Mouse (Mus musculus): ENCODE measurements at regions not wholly inside any gene's neighbourhood (a gene's known extent, or its start where the extent isn't known, plus 50 kb on each side); places are given as distances from the start of the nearest gene placed in this dataset.

DNA sequence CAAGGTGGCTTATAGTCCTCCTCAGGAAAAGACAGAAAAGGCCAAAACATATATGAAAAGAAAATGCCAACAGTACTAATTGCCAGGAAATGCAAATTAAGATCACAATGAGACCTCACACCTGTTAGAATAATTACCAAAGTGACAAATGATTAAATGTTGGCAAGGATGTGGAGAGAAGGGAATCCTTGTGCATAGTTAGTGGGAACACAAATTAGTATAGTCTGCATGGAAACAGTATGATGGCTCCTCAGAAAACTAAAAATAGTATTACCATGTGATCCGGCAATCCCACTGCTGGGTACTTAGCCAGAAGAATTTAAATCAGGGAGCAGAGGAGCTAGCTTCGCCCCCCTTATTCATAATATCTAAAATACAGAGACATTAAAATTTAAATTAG is 170.3 kb upstream of the Grm3 start:
- Histone ChIP-seq H3K4me1 (ENCODE audit: control insufficient read depth, insufficient read depth) (no peaks in the 10 kb centered on the region), H3K9ac (replicated peaks; ENCODE audit: low read depth, low read length) (no peak overlapping the region), H3K9me3 (replicated peaks; ENCODE audit: control insufficient read depth, low read length) (no peaks in the 10 kb centered on the region), H3K27ac (ENCODE audit: low read depth) (no peak overlapping the region), H3K27me3 (ENCODE audit: control insufficient read depth, insufficient read depth, low read length) (no peaks in the 10 kb centered on the region), H3K36me3 (replicated peaks; ENCODE audit: control insufficient read depth, insufficient read depth, low read length) (no peaks in the 10 kb centered on the region), H3K4me3 (ENCODE audit: low read depth, low read length) (no peak overlapping the region), H3K4me2 (ENCODE audit: low read depth, low read length) (no peak overlapping the region)
- WGBS = 61% methylated on average over 2 of the region's 2 CpGs
- DNase-seq (ENCODE audit: low spot score) (no peak), ATAC-seq (ENCODE audit: insufficient read depth, low read depth) (no peak)
- TF ChIP-seq EP300 (IDR thresholded peaks at IDR 0.05; ENCODE audit: low read depth) (no peak), CTCF (IDR thresholded peaks at IDR 0.05; ENCODE audit: low read depth) (no peak)

DNA sequence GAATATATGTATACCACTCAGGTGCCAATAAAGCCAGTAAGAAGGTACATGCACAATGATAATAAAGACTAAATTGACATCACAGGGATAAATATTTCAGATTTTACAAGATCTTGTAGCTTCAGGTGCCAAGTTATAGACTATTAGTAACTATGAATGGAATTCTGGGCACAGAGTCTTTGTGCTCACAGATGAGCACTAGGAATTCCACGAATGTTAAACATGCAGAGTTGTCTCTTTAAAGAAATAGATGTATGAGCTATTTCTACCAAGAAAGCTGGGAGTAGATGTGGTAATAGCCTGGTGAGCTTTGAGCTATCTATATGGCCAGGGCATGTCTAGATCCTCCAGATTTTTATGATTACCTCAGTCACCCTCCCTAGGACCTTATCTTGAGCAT is 153.1 kb upstream of the Grm3 start:
- Histone ChIP-seq H3K36me3 (replicated peaks; ENCODE audit: control insufficient read depth, insufficient read depth, low read length) (no peaks in the 10 kb centered on the region), H3K4me1 (ENCODE audit: control insufficient read depth, insufficient read depth) (no peaks in the 10 kb centered on the region), H3K9ac (replicated peaks; ENCODE audit: low read depth, low read length) (no peak overlapping the region), H3K27me3 (ENCODE audit: control insufficient read depth, insufficient read depth, low read length) (no peaks in the 10 kb centered on the region), H3K4me3 (ENCODE audit: low read depth, low read length) (no peak overlapping the region), H3K4me2 (ENCODE audit: low read depth, low read length) (no peak overlapping the region), H3K9me3 (replicated peaks; ENCODE audit: control insufficient read depth, low read length) (no peaks in the 10 kb centered on the region), H3K27ac (ENCODE audit: low read depth) (no peak overlapping the region)
- ATAC-seq (ENCODE audit: insufficient read depth, low read depth) = no peak
- 46% methylated on average over 1 of the region's 1 CpGs for WGBS
- TF ChIP-seq EP300 (IDR thresholded peaks at IDR 0.05; ENCODE audit: low read depth) = no peak
- no peak for TF ChIP-seq CTCF (IDR thresholded peaks at IDR 0.05; ENCODE audit: low read depth)
- no peak for DNase-seq (ENCODE audit: low spot score)

- Histone ChIP-seq H3K27ac (ENCODE audit: low read depth) (no peak overlapping the region), H3K4me2 (ENCODE audit: low read depth, low read length) (no peak overlapping the region), H3K9ac (replicated peaks; ENCODE audit: low read depth, low read length) (no peak overlapping the region), H3K27me3 (ENCODE audit: control insufficient read depth, insufficient read depth, low read length) (no peaks in the 10 kb centered on the region), H3K4me3 (ENCODE audit: low read depth, low read length) (no peak overlapping the region), H3K9me3 (replicated peaks; ENCODE audit: control insufficient read depth, low read length) (no peaks in the 10 kb centered on the region), H3K36me3 (replicated peaks; ENCODE audit: control insufficient read depth, insufficient read depth, low read length) (no peaks in the 10 kb centered on the region), H3K4me1 (ENCODE audit: control insufficient read depth, insufficient read depth) (no peaks in the 10 kb centered on the region)
- ATAC-seq (ENCODE audit: insufficient read depth, low read depth) (no peak), DNase-seq (ENCODE audit: low spot score) (no peak)
- WGBS = 74% methylated on average over 4 of the region's 4 CpGs
- TF ChIP-seq CTCF (IDR thresholded peaks at IDR 0.05; ENCODE audit: low read depth) = no peak
- TF ChIP-seq EP300 (IDR thresholded peaks at IDR 0.05; ENCODE audit: low read depth) = no peak
Observed at GRCm38 (mm10) chr5:9869091-9869490, 144.1 kb upstream of the Grm3 start.

GRCm38 (mm10) chr5:9829750-9830149 is 104.8 kb upstream of the Grm3 start:
- Histone ChIP-seq H3K36me3 (replicated peaks; ENCODE audit: control insufficient read depth, insufficient read depth, low read length) (no peaks in the 10 kb centered on the region), H3K4me2 (ENCODE audit: low read depth, low read length) (no peak overlapping the region), H3K4me1 (ENCODE audit: control insufficient read depth, insufficient read depth) (no peaks in the 10 kb centered on the region), H3K9me3 (replicated peaks; ENCODE audit: control insufficient read depth, low read length) (no peaks in the 10 kb centered on the region), H3K9ac (replicated peaks; ENCODE audit: low read depth, low read length) (no peak overlapping the region), H3K4me3 (ENCODE audit: low read depth, low read length) (no peak overlapping the region), H3K27me3 (ENCODE audit: control insufficient read depth, insufficient read depth, low read length) (no peaks in the 10 kb centered on the region), H3K27ac (ENCODE audit: low read depth) (no peak overlapping the region)
- no peak for ATAC-seq (ENCODE audit: insufficient read depth, low read depth)
- TF ChIP-seq EP300 (IDR thresholded peaks at IDR 0.05; ENCODE audit: low read depth) = no peak
- TF ChIP-seq CTCF (IDR thresholded peaks at IDR 0.05; ENCODE audit: low read depth) = no peak
- 59% methylated on average over 1 of the region's 1 CpGs for WGBS
- no peak for DNase-seq (ENCODE audit: low spot score)

GRCm38 (mm10) chr5:9801707-9802106 is 76.7 kb upstream of the Grm3 start:
- H3K4me2 ChIP-seq (ENCODE audit: low read depth, low read length) = no peak overlapping the region
- H3K9ac ChIP-seq (replicated peaks; ENCODE audit: low read depth, low read length) = no peak overlapping the region
- H3K4me3 ChIP-seq (ENCODE audit: low read depth, low read length) = no peak overlapping the region
- H3K4me1 ChIP-seq (ENCODE audit: control insufficient read depth, insufficient read depth) = no peaks in the 10 kb centered on the region
- ATAC-seq (ENCODE audit: insufficient read depth, low read depth) (no peak), DNase-seq (ENCODE audit: low spot score) (peak; percentile 8)
- H3K36me3 ChIP-seq (replicated peaks; ENCODE audit: control insufficient read depth, insufficient read depth, low read length) = no peaks in the 10 kb centered on the region
- no peaks in the 10 kb centered on the region for H3K27me3 ChIP-seq (ENCODE audit: control insufficient read depth, insufficient read depth, low read length)
- no peak overlapping the region for H3K27ac ChIP-seq (ENCODE audit: low read depth)
- no peaks in the 10 kb centered on the region for H3K9me3 ChIP-seq (replicated peaks; ENCODE audit: control insufficient read depth, low read length)
- no peak for TF ChIP-seq EP300 (IDR thresholded peaks at IDR 0.05; ENCODE audit: low read depth)

DNA sequence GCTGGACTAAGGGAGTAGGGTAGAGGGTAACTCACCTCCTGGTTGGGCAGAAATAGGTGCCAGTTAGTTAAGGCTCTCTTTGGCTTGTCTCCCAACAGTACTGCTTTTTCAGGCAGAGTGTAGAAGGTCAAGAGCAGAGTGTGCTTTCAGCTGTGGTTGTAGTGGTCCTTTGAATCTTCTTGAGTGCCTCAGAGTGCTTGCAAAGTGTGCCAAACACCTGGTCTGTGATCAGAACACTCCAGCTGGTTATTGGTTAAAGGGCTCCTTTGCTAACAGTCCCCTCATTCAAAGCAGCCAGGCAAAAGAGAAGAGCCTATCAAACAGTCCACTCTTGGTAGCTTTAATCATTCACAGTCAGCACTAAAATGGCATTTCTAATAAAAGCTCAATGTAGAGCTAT is 56.1 kb upstream of the Grm3 start:
- H3K36me3 ChIP-seq (replicated peaks; ENCODE audit: control insufficient read depth, insufficient read depth, low read length) = no peaks in the 10 kb centered on the region
- ATAC-seq (ENCODE audit: insufficient read depth, low read depth) (no peak), DNase-seq (ENCODE audit: low spot score) (no peak)
- H3K4me3 ChIP-seq (ENCODE audit: low read depth, low read length) = no peak overlapping the region
- TF ChIP-seq EP300 (IDR thresholded peaks at IDR 0.05; ENCODE audit: low read depth) = no peak
- TF ChIP-seq CTCF (IDR thresholded peaks at IDR 0.05; ENCODE audit: low read depth) = no peak
- H3K4me2 ChIP-seq (ENCODE audit: low read depth, low read length) = no peak overlapping the region
- H3K27ac ChIP-seq (ENCODE audit: low read depth) = no peak overlapping the region
- no peaks in the 10 kb centered on the region for H3K4me1 ChIP-seq (ENCODE audit: control insufficient read depth, insufficient read depth)
- no peak overlapping the region for H3K9ac ChIP-seq (replicated peaks; ENCODE audit: low read depth, low read length)
- H3K27me3 ChIP-seq (ENCODE audit: control insufficient read depth, insufficient read depth, low read length) = no peaks in the 10 kb centered on the region
- H3K9me3 ChIP-seq (replicated peaks; ENCODE audit: control insufficient read depth, low read length) = no peaks in the 10 kb centered on the region
